Mouse (Mus musculus) MN1 (cell line): ENCODE results near the gene Rap1b.
"Not testable (repeated sequence)": the region's sequence is repeated elsewhere in the genome, so short reads cannot be mapped to it uniquely, and the experiment has no call there.

Source experiments
- DNase-seq: peaks from one replicate; pipeline ENCODE4 v3.0.0-alpha.2; 2016; ENCODE audit warnings: low spot score

Gene Rap1b

DNA sequence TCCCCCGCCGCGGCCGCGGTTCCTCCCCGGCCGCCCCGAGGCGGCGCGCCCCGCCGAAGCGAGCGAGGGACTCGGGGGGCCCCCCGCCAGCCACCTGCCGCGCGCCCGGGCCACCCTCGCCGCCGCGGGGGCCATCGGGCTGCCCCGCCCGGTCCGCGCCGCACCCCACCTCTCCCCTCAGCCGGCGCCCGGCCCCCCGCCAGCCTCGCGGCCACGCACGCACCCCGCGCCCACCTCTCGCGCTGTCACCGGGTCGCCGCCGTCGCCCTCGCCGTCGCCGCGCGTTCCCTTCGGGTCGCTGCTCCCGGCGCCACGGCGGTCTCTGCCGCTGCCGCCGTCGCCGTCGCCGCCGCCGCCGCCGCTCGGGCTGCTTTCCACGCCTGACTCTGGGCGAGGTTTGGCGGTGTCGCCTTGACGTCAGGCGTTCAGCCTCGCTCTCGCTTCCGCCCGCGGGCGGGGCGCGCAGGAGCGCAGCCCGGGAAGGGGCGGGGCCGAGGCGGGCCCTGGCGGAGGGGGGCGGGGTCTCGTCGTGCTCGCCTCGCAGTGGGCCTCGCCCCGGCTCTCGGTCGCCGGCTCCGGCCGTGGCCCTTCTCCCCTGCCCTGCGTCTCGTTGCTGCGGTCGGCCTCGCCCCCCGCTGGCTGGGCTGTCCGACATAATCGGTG lies at the start of gene Rap1b:
Gene Rap1b (minus strand): TSS at position 439 of the 663 bp plus-strand sequence.
- peak; percentile 100 for DNase-seq

DNA sequence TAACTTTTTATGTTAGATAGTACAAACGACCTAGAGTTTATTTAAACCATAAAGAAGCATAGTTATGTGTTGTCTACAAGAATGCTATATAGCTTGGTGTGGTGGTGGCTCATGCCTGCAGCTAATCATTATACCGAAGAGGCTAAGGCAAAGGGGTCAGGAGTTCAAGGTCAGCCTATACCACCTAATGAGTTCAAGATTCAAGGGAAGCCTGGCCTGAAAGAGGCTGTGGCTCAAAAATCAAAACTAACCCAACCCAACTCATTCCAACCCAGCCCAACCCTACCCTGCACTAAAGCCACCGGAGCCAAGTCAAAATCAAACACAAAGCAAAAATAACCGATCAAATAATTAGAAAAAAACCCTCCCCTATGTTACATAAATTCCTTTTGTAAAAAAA lies 49.4 kb upstream of the Rap1b start:
- no peak for DNase-seq

DNA sequence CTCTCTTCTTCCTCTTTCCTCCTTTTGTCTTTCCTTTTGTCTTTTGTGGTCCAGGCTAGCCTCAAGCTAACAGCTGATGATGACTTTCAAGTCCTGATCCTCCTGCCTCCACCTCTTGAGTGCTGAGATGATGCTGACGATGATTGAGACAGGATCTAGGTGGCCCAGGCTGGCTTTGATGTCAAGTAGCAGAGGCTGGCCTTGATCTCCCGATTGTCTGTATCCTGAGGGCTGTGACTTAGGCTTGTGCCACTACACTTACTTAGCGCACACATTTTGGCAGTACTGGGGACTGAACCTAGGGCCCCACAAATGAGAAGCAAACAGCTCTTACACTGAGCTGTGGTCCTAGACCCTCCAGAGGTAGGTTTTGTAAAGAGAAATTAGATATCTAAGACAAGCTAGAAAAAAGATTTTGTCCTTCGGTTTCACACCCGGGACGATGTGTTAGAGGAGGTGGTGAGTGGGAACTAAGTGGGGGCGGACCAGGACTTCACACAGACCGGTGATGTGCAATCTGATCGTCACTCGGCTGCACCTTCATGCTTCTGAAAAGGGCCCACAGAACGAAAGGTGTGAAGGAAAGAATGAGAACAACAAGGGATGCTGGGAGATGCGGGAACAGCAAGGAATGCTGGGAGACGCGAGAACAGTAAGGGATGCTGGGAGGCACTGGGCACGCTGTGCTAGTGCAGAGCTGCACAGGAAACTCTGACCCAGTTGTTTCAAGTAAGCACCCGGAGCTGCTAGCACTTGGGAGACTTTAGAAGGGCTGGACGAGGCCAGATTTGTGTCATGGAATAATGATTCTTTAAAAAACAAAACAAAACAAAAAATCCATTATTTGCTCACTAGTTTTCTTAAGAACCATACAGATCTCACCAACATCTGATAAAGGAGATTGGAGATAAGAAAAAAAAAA lies 48.5 kb upstream of the Rap1b start:
- DNase-seq = no peak

DNA sequence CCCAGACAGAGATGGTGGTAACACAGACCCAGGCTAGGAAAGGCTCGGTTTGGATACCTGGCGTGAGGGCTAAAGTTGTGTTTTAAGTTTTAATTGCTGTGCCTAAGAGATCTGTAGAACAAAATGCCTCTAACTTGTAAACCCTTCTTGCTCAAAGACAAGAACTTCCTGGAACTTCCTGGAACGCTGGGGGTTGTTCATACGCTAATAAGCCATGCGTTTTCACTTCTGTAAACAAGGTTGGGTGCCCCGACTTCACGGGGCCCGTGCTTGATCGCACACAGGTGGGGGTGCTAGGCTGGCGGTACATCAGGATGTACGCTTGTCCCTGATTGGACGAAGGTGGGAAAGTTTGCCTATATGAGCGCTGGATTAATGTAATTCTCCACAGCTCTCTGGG lies 47.3 kb upstream of the Rap1b start:
- DNase-seq = not testable (repeated sequence)

DNA sequence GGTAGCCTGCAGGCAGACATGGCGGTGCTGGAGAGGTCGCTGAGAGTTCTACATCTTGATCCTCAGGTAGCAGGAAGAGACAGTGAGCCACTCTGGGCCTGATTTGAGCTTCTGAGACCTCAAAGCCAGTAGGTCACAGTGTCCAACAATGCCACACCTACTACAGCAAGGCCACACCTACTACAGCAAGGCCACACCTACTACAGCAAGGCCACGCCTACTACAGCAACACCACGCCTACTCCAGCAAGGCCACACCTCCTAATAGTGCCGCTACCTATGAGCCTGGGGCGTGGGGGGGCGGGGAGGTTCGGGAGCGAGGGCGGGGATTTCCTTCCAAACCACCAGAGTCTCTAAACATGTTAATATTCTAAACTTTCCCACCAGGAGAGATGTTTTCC lies 45.5 kb upstream of the Rap1b start:
- DNase-seq = no peak

DNA sequence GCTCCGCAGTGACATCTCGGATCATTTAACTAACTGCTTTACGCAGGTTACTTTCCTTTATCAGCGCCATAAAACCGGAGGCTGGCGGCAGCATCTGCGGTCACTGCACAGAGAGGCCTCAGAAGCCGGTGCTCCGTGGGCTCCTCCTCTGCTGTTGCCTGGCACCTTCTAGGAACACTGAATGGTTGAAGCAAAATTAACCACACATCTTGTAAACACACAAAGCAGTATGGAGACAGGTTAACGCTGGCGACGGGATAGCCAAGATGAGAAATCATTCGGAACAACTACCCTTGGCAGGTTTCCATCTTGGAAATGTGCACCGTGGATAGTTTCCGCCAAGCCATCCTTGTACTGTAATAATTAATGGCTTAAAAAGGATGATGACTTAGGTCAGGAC lies 43.0 kb upstream of the Rap1b start:
- peak; percentile 56 for DNase-seq

DNA sequence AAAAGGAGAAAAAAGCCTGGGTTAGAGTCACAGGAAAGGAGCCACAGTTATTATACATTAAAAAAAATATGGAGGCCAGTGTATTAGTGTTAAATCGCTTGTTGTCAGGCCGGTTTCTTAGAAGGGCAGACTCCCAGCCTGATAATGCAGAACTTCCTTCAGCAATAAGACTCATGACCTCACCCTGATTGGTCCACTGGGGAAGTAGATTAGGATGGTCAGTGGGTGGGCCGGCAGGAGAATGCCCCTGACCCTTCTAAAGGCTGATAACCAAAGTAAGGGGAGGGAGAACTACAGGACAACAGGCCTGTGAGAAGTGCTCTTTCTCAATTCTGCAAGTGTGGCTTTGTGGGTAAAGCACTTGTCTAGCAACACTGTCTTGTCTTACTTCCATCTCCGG lies 39.5 kb upstream of the Rap1b start:
- DNase-seq = no peak

DNA sequence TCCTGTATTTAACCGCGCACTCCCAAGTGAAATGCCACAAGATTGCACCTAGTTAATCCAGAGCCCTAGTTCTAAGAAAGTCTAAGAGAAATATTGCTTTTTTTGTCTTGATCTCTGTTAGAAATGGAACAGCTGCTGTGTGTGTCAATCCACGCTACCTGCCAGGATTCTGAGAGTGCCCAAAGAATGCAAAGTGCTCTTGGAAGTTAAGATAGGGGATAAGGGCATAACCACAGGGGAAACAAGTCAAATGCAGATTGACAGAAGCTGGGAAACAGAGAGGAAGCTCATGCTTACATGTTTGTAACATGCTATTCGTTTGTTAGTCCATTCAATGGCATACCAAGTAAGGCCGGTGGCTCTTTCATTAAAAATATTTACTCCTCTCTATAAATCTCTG lies 38.9 kb upstream of the Rap1b start:
- DNase-seq = no peak

DNA sequence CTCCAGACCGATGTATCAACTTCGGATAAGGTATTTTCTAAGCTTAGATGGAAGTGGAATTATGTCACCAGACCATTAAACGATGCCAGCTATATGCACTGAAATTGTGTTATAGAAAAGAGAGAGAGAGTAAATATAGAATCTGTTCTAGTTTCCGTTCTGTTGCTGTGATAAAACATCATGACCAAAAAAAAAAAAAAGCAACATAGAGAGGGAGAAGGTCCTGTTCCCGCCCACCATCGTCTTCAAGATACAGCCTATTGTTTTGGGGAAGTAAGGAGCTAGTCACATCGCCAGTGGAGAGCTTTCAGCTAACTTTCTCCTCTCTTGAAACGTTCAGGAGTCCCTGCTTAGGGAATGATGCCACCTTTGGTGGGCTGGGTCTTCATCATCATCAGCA lies 37.6 kb upstream of the Rap1b start:
- DNase-seq = no peak

DNA sequence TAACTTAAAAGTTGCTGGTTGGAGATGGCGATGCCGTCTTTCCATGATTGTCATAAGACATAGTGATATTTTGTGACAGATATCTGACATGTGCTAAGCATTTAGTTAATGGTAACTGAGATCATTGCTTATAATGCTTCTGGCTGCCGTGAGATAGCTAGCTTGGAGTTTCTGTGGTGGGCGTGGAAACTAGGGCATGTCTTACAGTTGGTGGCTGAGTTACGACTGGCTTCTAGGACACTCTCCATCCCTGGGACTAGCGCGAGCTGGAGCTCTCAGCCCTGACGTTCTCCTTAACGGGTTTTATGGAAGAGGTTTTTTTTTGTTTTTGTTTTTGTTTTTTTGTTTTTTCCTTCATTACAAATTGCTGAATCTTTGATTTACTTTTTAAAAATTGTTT lies 32.8 kb upstream of the Rap1b start:
- no peak for DNase-seq

DNA sequence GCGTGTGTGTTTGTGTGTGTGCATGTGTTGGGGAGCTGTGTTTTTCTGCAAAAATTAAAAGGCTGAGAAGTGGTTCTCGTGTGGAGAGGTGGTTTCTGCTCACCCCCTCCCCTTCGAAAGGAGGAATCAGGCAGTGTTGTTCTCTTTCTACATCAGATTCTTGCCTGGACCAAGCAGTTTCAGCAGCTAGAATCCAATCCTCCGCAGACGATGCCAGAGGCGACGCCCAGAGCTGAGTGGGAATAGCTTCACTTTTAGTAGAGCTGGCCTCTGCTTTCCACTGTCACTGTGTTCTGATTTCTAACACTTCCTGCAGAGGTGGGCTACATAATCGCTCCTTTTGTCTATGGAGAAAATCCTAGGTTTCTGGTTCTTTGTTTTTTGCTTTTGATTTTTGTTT lies 31.0 kb upstream of the Rap1b start:
- no peak for DNase-seq

DNA sequence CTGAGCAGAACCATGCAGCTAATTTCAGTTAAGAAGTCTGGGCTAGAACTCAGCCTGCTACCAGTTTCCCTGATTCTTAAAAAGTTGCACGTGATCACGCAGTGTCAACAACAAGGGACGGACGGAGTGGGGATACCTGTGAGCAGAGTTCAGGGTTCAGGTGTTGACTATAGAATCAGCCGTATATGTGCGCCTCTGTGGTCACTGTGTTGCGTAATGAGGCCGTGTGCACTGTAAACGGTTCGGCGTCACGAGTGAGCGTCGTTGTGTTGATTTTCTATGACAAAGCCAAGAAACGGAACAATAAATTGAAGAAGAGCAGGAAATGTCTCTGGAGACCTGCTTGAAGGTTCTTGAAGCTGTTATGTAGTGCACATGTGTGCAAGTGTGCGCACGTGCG lies 30.6 kb upstream of the Rap1b start:
- DNase-seq = no peak

DNA sequence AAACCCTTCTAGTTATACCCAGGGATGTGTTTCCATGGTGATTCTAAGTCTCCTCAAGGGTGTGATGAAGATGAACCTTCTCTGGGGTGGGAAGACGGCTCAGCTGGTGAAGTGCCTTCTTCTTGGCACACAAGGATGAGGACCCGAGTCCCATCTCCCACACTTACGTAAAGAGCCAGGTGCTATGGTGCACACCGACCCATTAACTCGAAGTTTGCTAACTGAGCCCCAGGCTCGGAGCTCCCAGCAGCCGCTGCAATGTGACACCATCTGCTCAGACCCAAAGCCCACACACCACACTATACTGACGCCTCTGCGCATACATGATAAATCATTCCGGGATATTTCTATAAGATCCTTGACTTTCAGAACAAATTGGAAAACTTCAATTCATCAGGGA lies 29.1 kb upstream of the Rap1b start:
- DNase-seq = no peak

DNA sequence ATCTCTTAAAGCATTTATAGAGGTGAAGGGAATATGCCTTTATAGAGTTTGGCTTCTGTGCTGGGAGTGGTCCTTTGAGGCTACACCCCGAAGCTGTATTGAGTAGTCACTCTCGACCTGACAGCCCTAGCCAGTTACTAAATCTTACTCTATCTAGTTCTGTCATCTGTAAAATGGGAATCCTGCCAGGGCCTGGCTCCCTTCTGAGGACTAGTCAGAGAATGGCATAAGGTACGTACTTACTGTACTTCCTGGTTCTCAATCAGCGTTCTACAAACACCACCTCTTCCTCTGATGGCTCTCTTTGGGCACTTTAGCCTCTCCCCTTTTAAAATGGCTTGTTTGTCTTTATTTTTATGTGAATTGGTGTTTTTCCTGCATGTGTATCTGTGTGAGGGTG lies 28.1 kb upstream of the Rap1b start:
- peak; percentile 66 for DNase-seq

DNA sequence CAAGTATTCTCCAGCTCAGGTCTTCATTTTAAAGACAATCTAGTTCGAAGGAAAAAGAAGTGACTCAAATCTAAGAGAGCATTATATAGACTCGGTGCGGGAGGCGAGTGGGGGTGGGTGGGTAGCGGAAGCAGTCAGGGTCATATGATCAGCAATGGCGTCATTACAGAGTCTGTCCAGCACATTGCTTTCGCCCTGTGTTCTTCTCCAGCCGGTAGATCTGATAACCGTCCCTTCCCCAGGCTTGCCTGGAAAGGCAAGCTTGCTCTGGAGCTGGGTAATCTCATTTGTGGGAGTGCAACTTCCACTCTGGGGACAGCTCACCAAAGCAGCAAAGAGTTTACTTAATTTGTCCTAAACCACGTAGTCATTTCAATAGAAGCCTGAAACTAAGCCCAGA lies 26.6 kb upstream of the Rap1b start:
- DNase-seq = peak; percentile 95

DNA sequence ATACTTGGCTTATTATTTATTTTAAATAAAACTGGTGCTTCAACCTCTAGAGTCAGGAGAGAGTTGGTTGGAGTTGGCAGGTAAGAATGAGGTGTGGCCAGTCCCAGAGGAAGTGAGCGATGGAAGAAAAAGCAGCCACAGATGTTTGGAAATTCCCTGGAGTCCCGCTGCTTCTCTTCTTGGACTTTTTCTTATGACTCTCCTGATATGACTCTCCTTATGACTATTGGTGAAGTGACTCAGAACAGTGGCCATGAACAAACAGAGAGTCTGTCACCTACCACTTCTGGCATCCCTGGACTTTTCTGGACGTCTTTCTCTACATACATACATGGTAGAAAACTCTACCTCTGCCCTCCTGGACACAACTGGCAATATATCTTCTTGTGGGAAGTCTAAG lies 21.5 kb upstream of the Rap1b start:
- DNase-seq = no peak

DNA sequence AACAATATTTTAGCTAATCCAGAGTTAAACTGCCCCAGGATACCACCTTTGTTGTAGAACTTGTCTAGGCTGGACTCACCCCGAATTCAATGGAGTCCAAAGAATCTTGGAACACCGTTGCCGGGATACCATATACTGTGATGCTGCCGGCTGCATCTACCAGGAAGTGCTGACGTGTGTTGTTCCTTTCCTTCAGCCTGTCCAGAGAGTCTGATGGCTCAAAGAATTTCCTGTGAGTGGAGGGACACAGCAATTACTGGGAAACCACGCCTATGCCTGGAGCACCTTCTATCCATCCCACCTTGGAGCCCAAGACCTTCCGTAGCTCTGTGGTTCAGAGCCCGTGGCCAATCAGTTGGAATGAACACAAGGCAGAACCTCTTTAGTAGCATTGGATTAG lies 20.8 kb upstream of the Rap1b start:
- no peak for DNase-seq

DNA sequence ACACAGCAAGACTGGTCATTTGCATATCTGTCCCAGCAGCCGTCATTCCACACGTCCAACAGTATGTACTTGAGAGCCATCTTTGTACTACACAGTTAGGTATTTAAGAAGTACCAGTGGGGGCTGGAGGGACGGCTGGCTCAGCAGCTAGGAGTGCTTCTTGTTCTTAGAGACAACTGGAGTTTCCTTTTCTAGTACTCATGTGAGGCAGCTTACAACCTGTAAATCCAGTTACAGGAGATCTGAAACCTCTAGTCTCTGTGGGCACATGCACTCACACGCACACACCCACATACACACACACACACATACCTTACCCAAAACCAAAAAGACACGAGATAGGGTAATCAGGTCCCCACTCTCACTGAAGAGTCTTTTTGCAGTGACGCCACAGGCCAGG lies 18.9 kb upstream of the Rap1b start:
- DNase-seq = no peak

DNA sequence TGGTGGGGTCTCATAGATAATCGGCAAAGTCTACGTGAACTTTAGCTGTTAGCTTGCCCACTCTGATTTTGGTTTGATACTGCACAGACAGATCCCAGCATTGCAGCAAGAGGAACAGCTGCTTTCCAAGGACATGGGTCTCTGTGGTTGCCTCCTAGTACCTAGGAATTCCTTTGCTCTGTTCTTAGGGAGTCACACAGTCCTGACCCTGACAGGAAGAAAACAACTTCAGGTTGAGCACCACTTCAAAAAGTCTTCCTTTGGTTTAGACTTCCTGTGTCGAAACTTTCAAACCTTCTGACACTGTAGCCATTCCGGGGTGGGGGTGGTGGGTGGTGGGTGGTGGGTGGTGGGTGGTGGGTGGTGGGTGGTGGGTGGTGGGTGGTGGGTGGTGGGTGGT lies 18.4 kb upstream of the Rap1b start:
- no peak for DNase-seq

DNA sequence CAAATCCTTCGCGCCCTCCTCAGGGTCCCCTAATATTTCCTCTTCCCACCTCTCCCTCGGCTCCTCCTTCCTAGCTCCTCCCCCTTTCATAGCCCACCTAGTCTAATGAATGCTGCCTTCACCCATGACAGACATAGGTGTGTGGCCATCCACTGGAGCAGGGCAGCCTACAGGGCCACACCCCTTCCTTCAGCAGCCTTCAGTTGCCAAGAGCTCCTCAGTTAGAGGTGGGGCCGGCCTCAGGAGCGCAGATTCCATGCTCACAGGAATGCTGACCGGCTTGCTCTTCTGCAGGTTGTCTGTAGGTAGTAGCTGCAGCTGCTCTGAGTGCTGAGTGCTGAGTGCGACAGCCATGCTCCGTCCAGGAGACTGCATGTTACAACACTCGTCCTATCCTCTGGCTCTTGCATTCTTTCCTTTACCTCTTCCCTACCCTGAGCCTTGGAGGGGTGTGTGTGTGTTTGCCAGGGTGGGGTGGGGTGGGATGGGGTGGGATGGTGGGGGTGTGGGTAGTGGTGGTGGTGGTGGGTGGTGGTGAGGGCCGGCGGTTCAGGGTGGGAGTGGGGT lies 16.3 kb upstream of the Rap1b start:
- DNase-seq = no peak

DNA sequence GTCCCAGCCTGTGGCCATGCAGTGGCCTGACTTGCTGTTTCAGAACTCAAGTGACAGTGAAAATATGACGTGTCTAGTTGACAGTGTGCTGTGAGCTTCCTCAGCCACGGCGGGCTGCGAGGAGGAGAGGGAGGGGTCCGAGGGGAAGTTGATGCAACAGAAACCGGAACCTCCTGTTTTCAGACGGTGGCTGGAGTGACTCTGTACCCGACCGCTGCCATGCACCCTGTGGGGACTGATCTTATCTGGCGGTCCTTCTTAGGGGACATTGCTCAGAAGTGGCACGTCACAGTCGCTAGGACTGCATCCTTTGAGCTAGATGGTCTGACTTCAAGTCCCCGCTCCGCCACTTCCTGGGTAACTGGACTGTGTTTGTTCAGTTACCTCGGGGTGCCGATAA lies 15.1 kb upstream of the Rap1b start:
- no peak for DNase-seq

DNA sequence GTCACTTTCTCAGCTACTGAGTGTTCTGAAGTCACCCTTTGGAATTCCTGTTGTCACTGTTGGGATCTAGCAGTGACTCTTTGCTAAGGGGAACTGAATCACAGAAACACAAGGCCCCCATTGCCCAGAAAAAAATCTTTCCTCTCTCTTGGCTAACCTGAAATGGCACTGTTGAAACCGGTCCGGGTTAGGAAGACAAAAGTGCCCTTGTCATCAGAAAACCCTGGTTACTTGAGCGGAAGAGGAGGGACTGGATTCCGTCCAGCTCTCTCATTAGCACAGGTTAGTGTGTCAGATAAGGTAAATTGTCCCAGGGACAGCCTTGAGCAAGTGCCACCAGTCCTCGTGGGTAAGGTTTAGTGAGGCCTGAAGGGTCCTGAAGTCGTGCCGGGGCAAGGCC lies 14.5 kb upstream of the Rap1b start:
- DNase-seq = no peak

DNA sequence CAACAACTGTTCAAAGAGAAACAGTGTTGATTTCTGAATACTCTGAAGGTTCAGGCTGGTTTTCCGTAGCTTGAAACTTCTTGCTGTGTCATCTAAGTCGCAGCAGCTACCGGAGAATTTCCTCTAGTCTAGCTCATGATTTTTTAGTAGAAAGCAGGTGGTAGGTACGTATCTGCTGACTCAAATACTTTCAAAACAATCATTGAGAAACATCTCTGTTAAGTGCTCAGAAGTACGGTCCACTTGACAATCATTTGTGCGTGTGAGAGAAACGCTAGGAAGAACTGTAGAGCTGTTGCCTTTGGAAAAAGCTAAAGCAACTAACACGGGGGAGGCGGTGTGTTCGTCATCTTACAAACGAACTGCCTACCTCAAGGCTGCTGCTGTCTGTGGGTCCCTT lies 14.0 kb upstream of the Rap1b start:
- DNase-seq = no peak
